Mouse (Mus musculus) heart, postnatal 25 days (tissue): ENCODE data around the gene Ivns1abp. TPM values are rescaled to one million over a fixed set of nuclear protein-coding genes. Genes with fewer than 3 reads are reported as not detected.

ENCODE experiments used
- DNase-seq: peaks from one replicate; pipeline ENCODE4 v3.0.0; 2022; ENCODE audit warnings: low spot score
- intact Hi-C: fragments of 180-260 bp; cut with DNase I; formaldehyde crosslinking; loops from one replicate; pipeline ENCODE4 v1.15.1; 2025
- total RNA-seq, 2 experiments: library from RNA; stranded (reverse); gene quantifications; 2 replicates each; pipeline ENCODE4 v1.2.3; 2021

The Ivns1abp gene
- total RNA-seq, 2 experiments from 2014 or later: 516 to 557 TPM

- no peak for DNase-seq
- intact Hi-C loops: no loop called here
These were observed 65.5 kb downstream of the Ivns1abp start for GRCm38 (mm10) chr1:151409827-151410226.

Other genes starting within 250 kb of the Ivns1abp start
- 1 to 10 TPM in 1 of 2 experiments, under 1 TPM in 1; 0.26 to 1.1 TPM for gene Gm47985, start 161.9 kb upstream of the Ivns1abp start, total RNA-seq
- not detected for gene Gm8947, start 152.1 kb upstream of the Ivns1abp start, total RNA-seq
- gene Gm47995, start 146.0 kb upstream of the Ivns1abp start, total RNA-seq: not detected
- gene 3110040M04Rik, start 140.4 kb upstream of the Ivns1abp start, total RNA-seq: not detected
- not detected for gene Gm47996, start 134.3 kb upstream of the Ivns1abp start, total RNA-seq
- gene Swt1, start 84.0 kb downstream of the Ivns1abp start, total RNA-seq: 10 to 100 TPM in 1 of 2 experiments, 1 to 10 TPM in 1; 9.8 to 12.2 TPM
- 10 to 100 TPM; 21.4 to 22.2 TPM for gene Trmt1l, start 84.1 kb downstream of the Ivns1abp start, total RNA-seq
- 10 to 100 TPM; 15.6 to 18.3 TPM for gene Rnf2, start 156.5 kb downstream of the Ivns1abp start, total RNA-seq
- gene Fam129a, start 226.7 kb downstream of the Ivns1abp start, total RNA-seq: 10 to 100 TPM; 12.9 to 19.3 TPM